Mouse (Mus musculus): ENCODE measurements at regions not wholly inside any gene's neighbourhood (a gene's known extent, or its start where the extent isn't known, plus 50 kb on each side); places are given as distances from the start of the nearest gene placed in this dataset.

- Histone ChIP-seq H3K4me2 (ENCODE audit: low read depth, low read length) (no peak overlapping the region), H3K4me3 (ENCODE audit: low read length) (no peak overlapping the region), H3K4me1 (replicated peaks; ENCODE audit: control insufficient read depth, insufficient read depth, low read length) (peaks cover 27% of the 10 kb centered on the region), H3K27me3 (ENCODE audit: control insufficient read depth, insufficient read depth, low read depth, low read length) (peaks cover 4% of the 10 kb centered on the region; the same call in 1 of the 2 replicates), H3K9me3 (ENCODE audit: control insufficient read depth, low read length) (no peaks in the 10 kb centered on the region), H3K36me3 (ENCODE audit: control insufficient read depth, insufficient read depth, low read length) (no peaks in the 10 kb centered on the region), H3K9ac (ENCODE audit: low read length) (peak overlapping the region; percentile 9; the same call in 1 of the 2 replicates), H3K27ac (ENCODE audit: low read length) (no peak overlapping the region)
- ATAC-seq (ENCODE audit: low read depth), result no peak; the same call in 1 of the 2 replicates
- WGBS, result 70% methylated on average over 4 of the region's 4 CpGs
These were observed 73.2 kb upstream of the 1600014C23Rik start for GRCm38 (mm10) chr17:45806831-45807230.

GRCm38 (mm10) chr17:45806430-45806829 is 72.8 kb upstream of the 1600014C23Rik start:
- WGBS, result 49% methylated on average over 5 of the region's 5 CpGs
- ATAC-seq (ENCODE audit: low read depth), result no peak
- Histone ChIP-seq H3K9me3 (ENCODE audit: control insufficient read depth, low read length) (no peaks in the 10 kb centered on the region), H3K4me2 (ENCODE audit: low read depth, low read length) (no peak overlapping the region), H3K4me1 (replicated peaks; ENCODE audit: control insufficient read depth, insufficient read depth, low read length) (peaks cover 27% of the 10 kb centered on the region), H3K27ac (ENCODE audit: low read length) (no peak overlapping the region), H3K27me3 (ENCODE audit: control insufficient read depth, insufficient read depth, low read depth, low read length) (peaks cover 4% of the 10 kb centered on the region; the same call in 1 of the 2 replicates), H3K9ac (ENCODE audit: low read length) (peak overlapping the region; percentile 9; the same call in 1 of the 2 replicates), H3K36me3 (ENCODE audit: control insufficient read depth, insufficient read depth, low read length) (no peaks in the 10 kb centered on the region), H3K4me3 (ENCODE audit: low read length) (no peak overlapping the region)

GRCm38 (mm10) chr17:45805471-45806082 is 71.9 kb upstream of the 1600014C23Rik start:
- peaks cover 27% of the 10 kb centered on the region for H3K4me1 ChIP-seq (replicated peaks; ENCODE audit: control insufficient read depth, insufficient read depth, low read length)
- H3K9ac ChIP-seq (ENCODE audit: low read length), result no peak overlapping the region
- H3K4me3 ChIP-seq (ENCODE audit: low read length), result no peak overlapping the region; the same call in 1 of the 2 replicates
- H3K4me2 ChIP-seq (ENCODE audit: low read depth, low read length), result peak overlapping the region; percentile 19; the same call in 1 of the 2 replicates
- no peak overlapping the region for H3K27ac ChIP-seq (ENCODE audit: low read length)
- peak; percentile 11; the same call in 1 of the 2 replicates for ATAC-seq (ENCODE audit: low read depth)
- H3K9me3 ChIP-seq (ENCODE audit: control insufficient read depth, low read length), result no peaks in the 10 kb centered on the region
- no peaks in the 10 kb centered on the region for H3K36me3 ChIP-seq (ENCODE audit: control insufficient read depth, insufficient read depth, low read length)
- WGBS, result 7% methylated on average over 34 of the region's 35 CpGs
- H3K27me3 ChIP-seq (ENCODE audit: control insufficient read depth, insufficient read depth, low read depth, low read length), result peaks cover 4% of the 10 kb centered on the region; the same call in 1 of the 2 replicates

- ATAC-seq (ENCODE audit: low read depth), result no peak
- peaks cover 29% of the 10 kb centered on the region for H3K4me1 ChIP-seq (replicated peaks; ENCODE audit: control insufficient read depth, insufficient read depth, low read length)
- H3K27ac ChIP-seq (ENCODE audit: low read length), result no peak overlapping the region
- WGBS, result 82% methylated on average over 8 of the region's 8 CpGs
- H3K36me3 ChIP-seq (ENCODE audit: control insufficient read depth, insufficient read depth, low read length), result no peaks in the 10 kb centered on the region
- H3K4me2 ChIP-seq (ENCODE audit: low read depth, low read length), result no peak overlapping the region
- H3K9ac ChIP-seq (ENCODE audit: low read length), result no peak overlapping the region
- peaks cover 4% of the 10 kb centered on the region; the same call in 1 of the 2 replicates for H3K27me3 ChIP-seq (ENCODE audit: control insufficient read depth, insufficient read depth, low read depth, low read length)
- no peak overlapping the region for H3K4me3 ChIP-seq (ENCODE audit: low read length)
- H3K9me3 ChIP-seq (ENCODE audit: control insufficient read depth, low read length), result peaks cover 4% of the 10 kb centered on the region
These were observed 69.7 kb upstream of the 1600014C23Rik start for GRCm38 (mm10) chr17:45803331-45803730.

DNA sequence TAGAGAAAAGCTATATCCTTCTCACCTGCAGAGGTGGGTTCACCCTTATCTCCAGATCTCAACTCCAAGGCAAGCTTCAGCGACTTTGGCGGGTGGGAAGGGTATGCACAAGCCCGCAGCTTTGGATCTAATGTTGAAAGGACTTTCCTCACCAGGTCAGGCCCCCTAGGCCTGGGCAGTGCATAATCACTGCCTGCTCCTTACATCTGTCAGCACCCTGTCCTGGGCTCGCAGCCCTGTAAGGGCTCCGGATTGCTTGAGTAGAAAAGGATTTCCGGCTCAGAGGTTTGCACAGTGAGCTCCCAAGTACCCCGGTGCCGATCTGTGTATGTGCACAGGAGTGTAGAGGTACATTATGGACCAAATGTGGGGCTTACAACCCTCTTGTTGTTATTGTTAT is 68.8 kb upstream of the 1600014C23Rik start:
- ATAC-seq (ENCODE audit: low read depth), result no peak
- Histone ChIP-seq H3K4me3 (ENCODE audit: low read length) (no peak overlapping the region), H3K27ac (ENCODE audit: low read length) (no peak overlapping the region), H3K9ac (ENCODE audit: low read length) (no peak overlapping the region), H3K4me2 (ENCODE audit: low read depth, low read length) (no peak overlapping the region), H3K4me1 (replicated peaks; ENCODE audit: control insufficient read depth, insufficient read depth, low read length) (peaks cover 25% of the 10 kb centered on the region), H3K9me3 (ENCODE audit: control insufficient read depth, low read length) (peaks cover 4% of the 10 kb centered on the region), H3K36me3 (ENCODE audit: control insufficient read depth, insufficient read depth, low read length) (no peaks in the 10 kb centered on the region), H3K27me3 (ENCODE audit: control insufficient read depth, insufficient read depth, low read depth, low read length) (peaks cover 4% of the 10 kb centered on the region; the same call in 1 of the 2 replicates)
- WGBS, result 50% methylated on average over 8 of the region's 8 CpGs

- WGBS, result 84% methylated on average over 1 of the region's 1 CpGs
- Histone ChIP-seq H3K27ac (ENCODE audit: low read length) (no peak overlapping the region), H3K9ac (ENCODE audit: low read length) (no peak overlapping the region), H3K4me1 (replicated peaks; ENCODE audit: control insufficient read depth, insufficient read depth, low read length) (peaks cover 2% of the 10 kb centered on the region; the same call in 1 of the 2 replicates), H3K4me3 (ENCODE audit: low read length) (no peak overlapping the region), H3K9me3 (ENCODE audit: control insufficient read depth, low read length) (peaks cover 4% of the 10 kb centered on the region), H3K36me3 (ENCODE audit: control insufficient read depth, insufficient read depth, low read length) (no peaks in the 10 kb centered on the region), H3K27me3 (ENCODE audit: control insufficient read depth, insufficient read depth, low read depth, low read length) (no peaks in the 10 kb centered on the region), H3K4me2 (ENCODE audit: low read depth, low read length) (no peak overlapping the region)
- ATAC-seq (ENCODE audit: low read depth), result no peak
These were observed 66.1 kb upstream of the 1600014C23Rik start for GRCm38 (mm10) chr17:45799725-45800124.

- peaks cover 2% of the 10 kb centered on the region; the same call in 1 of the 2 replicates for H3K4me1 ChIP-seq (replicated peaks; ENCODE audit: control insufficient read depth, insufficient read depth, low read length)
- ATAC-seq (ENCODE audit: low read depth), result no peak
- H3K4me2 ChIP-seq (ENCODE audit: low read depth, low read length), result no peak overlapping the region
- peaks cover 4% of the 10 kb centered on the region for H3K9me3 ChIP-seq (ENCODE audit: control insufficient read depth, low read length)
- no peak overlapping the region for H3K9ac ChIP-seq (ENCODE audit: low read length)
- H3K27ac ChIP-seq (ENCODE audit: low read length), result no peak overlapping the region
- H3K27me3 ChIP-seq (ENCODE audit: control insufficient read depth, insufficient read depth, low read depth, low read length), result no peaks in the 10 kb centered on the region
- 28% methylated on average over 11 of the region's 11 CpGs for WGBS
- no peak overlapping the region for H3K4me3 ChIP-seq (ENCODE audit: low read length)
- no peaks in the 10 kb centered on the region for H3K36me3 ChIP-seq (ENCODE audit: control insufficient read depth, insufficient read depth, low read length)
These were observed 65.4 kb upstream of the 1600014C23Rik start for GRCm38 (mm10) chr17:45798996-45799395.

DNA sequence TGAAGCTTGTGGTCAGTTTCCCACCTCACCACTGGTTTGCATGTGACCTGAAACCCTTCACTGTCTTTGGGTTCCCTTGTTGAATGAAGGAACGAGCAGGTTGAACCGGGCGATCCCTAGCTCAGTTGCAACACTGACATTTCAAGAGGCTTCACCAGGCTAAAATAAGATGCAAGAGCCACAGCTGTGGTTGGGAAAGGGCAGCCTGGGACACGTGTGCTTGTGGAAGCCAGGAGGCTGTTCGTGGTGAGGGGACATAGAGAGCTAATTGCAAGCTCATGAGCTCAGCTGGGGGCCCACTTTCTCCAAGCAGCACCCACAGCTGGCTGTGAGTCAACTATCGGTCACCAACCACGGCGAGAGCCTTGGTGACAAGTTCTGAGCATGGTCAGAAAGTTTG is 64.8 kb upstream of the 1600014C23Rik start:
- H3K27me3 ChIP-seq (ENCODE audit: control insufficient read depth, insufficient read depth, low read depth, low read length), result no peaks in the 10 kb centered on the region
- peaks cover 2% of the 10 kb centered on the region; the same call in 1 of the 2 replicates for H3K4me1 ChIP-seq (replicated peaks; ENCODE audit: control insufficient read depth, insufficient read depth, low read length)
- H3K9ac ChIP-seq (ENCODE audit: low read length), result no peak overlapping the region
- 64% methylated on average over 8 of the region's 8 CpGs for WGBS
- H3K36me3 ChIP-seq (ENCODE audit: control insufficient read depth, insufficient read depth, low read length), result no peaks in the 10 kb centered on the region
- no peak for ATAC-seq (ENCODE audit: low read depth)
- no peak overlapping the region for H3K4me3 ChIP-seq (ENCODE audit: low read length)
- H3K27ac ChIP-seq (ENCODE audit: low read length), result no peak overlapping the region
- H3K4me2 ChIP-seq (ENCODE audit: low read depth, low read length), result no peak overlapping the region
- H3K9me3 ChIP-seq (ENCODE audit: control insufficient read depth, low read length), result peaks cover 4% of the 10 kb centered on the region

DNA sequence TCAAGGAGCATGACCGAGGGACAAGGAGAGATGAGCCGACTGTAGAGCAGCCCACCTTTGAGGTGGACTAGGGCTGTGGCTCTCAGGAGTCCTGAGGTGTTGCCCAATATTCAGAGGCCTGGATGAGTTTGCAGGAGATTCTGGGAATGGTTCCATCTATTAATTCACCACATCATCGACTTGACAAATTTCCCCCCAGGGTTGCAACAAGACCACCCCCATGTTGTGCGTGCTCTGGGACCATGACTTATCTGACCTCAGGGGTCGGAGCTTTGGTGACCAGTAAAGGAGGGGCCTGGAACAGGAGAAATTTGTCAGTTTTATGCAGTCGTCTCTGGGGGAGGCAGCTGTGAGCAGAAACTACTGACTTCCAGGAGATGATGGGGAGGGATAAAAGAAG is 63.5 kb upstream of the 1600014C23Rik start:
- 63% methylated on average over 6 of the region's 6 CpGs for WGBS
- H3K4me3 ChIP-seq (ENCODE audit: low read length), result no peak overlapping the region
- no peak overlapping the region for H3K4me2 ChIP-seq (ENCODE audit: low read depth, low read length)
- no peaks in the 10 kb centered on the region for H3K36me3 ChIP-seq (ENCODE audit: control insufficient read depth, insufficient read depth, low read length)
- H3K4me1 ChIP-seq (replicated peaks; ENCODE audit: control insufficient read depth, insufficient read depth, low read length), result peaks cover 2% of the 10 kb centered on the region; the same call in 1 of the 2 replicates
- H3K9ac ChIP-seq (ENCODE audit: low read length), result no peak overlapping the region
- no peak for ATAC-seq (ENCODE audit: low read depth)
- H3K27me3 ChIP-seq (ENCODE audit: control insufficient read depth, insufficient read depth, low read depth, low read length), result no peaks in the 10 kb centered on the region
- no peak overlapping the region for H3K27ac ChIP-seq (ENCODE audit: low read length)
- H3K9me3 ChIP-seq (ENCODE audit: control insufficient read depth, low read length), result peaks cover 4% of the 10 kb centered on the region

All from lung, embryonic 16.5 days (tissue).